Comparison of ENCODE assay signal across 7 mouse cellular contexts in genomic region chr12:8811441-8811871, GRCm38 (mm10). TPM values are rescaled to one million over a fixed set of nuclear protein-coding genes. Genes with fewer than 3 reads are reported as not detected.
DNase-seq lines count a peak whose midpoint lies in the region; ATAC-seq and TF ChIP-seq lines count a peak whose summit lies in the region.

No protein-coding gene starts in this region.

- H3K4me3 ChIP-seq in kidney, embryonic 15.5 days (replicated peaks), result no peak overlapping the region
- no peak overlapping the region for H3K4me3 ChIP-seq in midbrain, embryonic 16.5 days (ENCODE audit: low read depth, low read length)

- H3K9me3 ChIP-seq in kidney, embryonic 15.5 days (replicated peaks), result no peaks in the 10 kb centered on the region
- H3K9me3 ChIP-seq in midbrain, embryonic 16.5 days (replicated peaks; ENCODE audit: control insufficient read depth, low read length, poor library complexity, severe bottlenecking), result no peaks in the 10 kb centered on the region

- 44% methylated on average over 6 of the region's 6 CpGs for WGBS in kidney, embryonic 15.5 days
- WGBS in midbrain, embryonic 16.5 days, result 72% methylated on average over 6 of the region's 6 CpGs

- peak overlapping the region; percentile 69 for H3K27ac ChIP-seq in kidney, embryonic 15.5 days
- no peak overlapping the region for H3K27ac ChIP-seq in midbrain, embryonic 16.5 days (ENCODE audit: low read length)

- ATAC-seq in kidney, embryonic 15.5 days (replicated peaks; ENCODE audit: low FRiP score), result peak; percentile 93
- no peak for ATAC-seq in midbrain, embryonic 16.5 days

- no peaks in the 10 kb centered on the region for H3K36me3 ChIP-seq in kidney, embryonic 15.5 days
- no peaks in the 10 kb centered on the region for H3K36me3 ChIP-seq in midbrain, embryonic 16.5 days (ENCODE audit: control insufficient read depth, insufficient read depth, low read length)

- no peak for TF ChIP-seq POLR2A in brain, embryonic 14.5 days (IDR thresholded peaks at IDR 0.05; ENCODE audit: borderline replicate concordance, extremely low read depth, insufficient read depth, insufficient read length, poor library complexity, severe bottlenecking)

- peaks cover 22% of the 10 kb centered on the region; the same call in 1 of the 2 replicates for H3K4me1 ChIP-seq in kidney, embryonic 15.5 days
- no peaks in the 10 kb centered on the region for H3K4me1 ChIP-seq in midbrain, embryonic 16.5 days (ENCODE audit: control insufficient read depth, insufficient read depth, low read length)

- DNase-seq in Muller cell, postnatal 12 days (ENCODE audit: inconsistent ontology term), result peak; percentile 57
- DNase-seq in brain, embryonic 14.5 days (ENCODE audit: low read depth), result peak; percentile 20
- DNase-seq in lung, postnatal 10 days, result peak; percentile 75
- no peak for DNase-seq in spleen, postnatal 36 days (ENCODE audit: low spot score in 2 of 2)
- DNase-seq in gastrocnemius, adult 18-20 months (ENCODE audit: low spot score), result no peak

- H3K9ac ChIP-seq in kidney, embryonic 15.5 days, result no peak overlapping the region
- no peak overlapping the region for H3K9ac ChIP-seq in midbrain, embryonic 16.5 days (ENCODE audit: low read depth, low read length)

- no peaks in the 10 kb centered on the region for H3K27me3 ChIP-seq in kidney, embryonic 15.5 days
- H3K27me3 ChIP-seq in midbrain, embryonic 16.5 days (ENCODE audit: control insufficient read depth, insufficient read depth, low read depth, low read length), result no peaks in the 10 kb centered on the region

- no peak overlapping the region for H3K4me2 ChIP-seq in kidney, embryonic 15.5 days
- no peak overlapping the region for H3K4me2 ChIP-seq in midbrain, embryonic 16.5 days (ENCODE audit: low read length)

- no peak for TF ChIP-seq CTCF in brain, embryonic 14.5 days (IDR thresholded peaks at IDR 0.05; ENCODE audit: borderline replicate concordance, extremely low read depth, insufficient read depth, insufficient read length)

RNA-seq across cellular contexts. Expression of gene Sdc1, which starts 40.3 kb away (rescaled TPM):
- 34.5 and 35.6 TPM in 2 replicates for polyA plus RNA-seq in brain, embryonic 14.5 days (2012; rRNA removed)
- 63.7 and 66.7 TPM in 2 replicates for polyA plus RNA-seq in kidney, embryonic 15.5 days (2015; fragmentation: Nextera tagmentation; extraction: Ambion mirVana)
- total RNA-seq in gastrocnemius, adult 18-20 months (2021), result 1 to 10 TPM; 2.2 to 3.1 TPM
- polyA plus RNA-seq in midbrain, embryonic 16.5 days (2015; fragmentation: Nextera tagmentation; extraction: Ambion mirVana), result 16.7 and 19.0 TPM in 2 replicates

Comparison
In these comparisons a context has a peak if more than half of its experiments do, and no peak if none do; other contexts are left out.
1. DNase-seq: peak in Muller cell, postnatal 12 days (single experiment), brain, embryonic 14.5 days (single experiment) and lung, postnatal 10 days (single experiment); none in spleen, postnatal 36 days (0 of 2) and gastrocnemius, adult 18-20 months (single experiment).